8 mouse cellular contexts compared by ENCODE assay signal in genomic region chr4:81442078-81442981, GRCm38 (mm10). TPM values are rescaled to one million over a fixed set of nuclear protein-coding genes. Genes with fewer than 3 reads are reported as not detected.
A peak's percentile ranks its signal among the peaks of the same experiment; 100 is the strongest.
DNase-seq lines count a peak whose midpoint lies in the region; ATAC-seq and TF ChIP-seq lines count a peak whose summit lies in the region.

Mpdz (minus strand) TSS chr4:81442815.

- ATAC-seq in embryonic facial prominence, embryonic 12.5 days (ENCODE audit: insufficient number of reproducible peaks, insufficient read depth, low FRiP score, low TSS enrichment) = peak; percentile 94
- ATAC-seq in intestine, postnatal 0 days = peak; percentile 87
- peak; percentile 97 for ATAC-seq in midbrain, embryonic 12.5 days (ENCODE audit: low FRiP score, low read depth)
- ATAC-seq in stomach, embryonic 14.5 days (ENCODE audit: insufficient number of reproducible peaks, insufficient read depth, low FRiP score, low read depth) = peak; percentile 91

- no peak for TF ChIP-seq CTCF in intestine, postnatal 0 days (IDR thresholded peaks at IDR 0.05; ENCODE audit: low read depth)

- H3K4me1 ChIP-seq in embryonic facial prominence, embryonic 12.5 days = no peaks in the 10 kb centered on the region
- H3K4me1 ChIP-seq in intestine, postnatal 0 days (replicated peaks; ENCODE audit: control insufficient read depth, insufficient read depth, low read length) = no peaks in the 10 kb centered on the region
- H3K4me1 ChIP-seq in midbrain, embryonic 12.5 days = peaks cover 9% of the 10 kb centered on the region; the same call in 1 of the 2 replicates
- no peaks in the 10 kb centered on the region for H3K4me1 ChIP-seq in stomach, embryonic 14.5 days (ENCODE audit: control insufficient read depth, insufficient read depth, low read length)

- H3K4me3 ChIP-seq in embryonic facial prominence, embryonic 12.5 days = peak within 1 kb of the TSS; percentile 73
- H3K4me3 ChIP-seq in intestine, postnatal 0 days (ENCODE audit: low read depth, low read length) = peak within 1 kb of the TSS; percentile 78
- peak within 1 kb of the TSS; percentile 72 for H3K4me3 ChIP-seq in midbrain, embryonic 12.5 days
- H3K4me3 ChIP-seq in stomach, embryonic 14.5 days (ENCODE audit: low read depth, low read length) = peak within 1 kb of the TSS; percentile 85

- DNase-seq in adrenal gland, postnatal 4 days (ENCODE audit: low spot score in 2 of 2) = peak; percentile 44 to 49
- DNase-seq in heart, adult 11 months = peak; percentile 98
- DNase-seq in left cerebral cortex, postnatal 4 days = peak; percentile 74
- no peak for DNase-seq in spleen, postnatal 14 days (ENCODE audit: low spot score in 2 of 2)

- H3K4me2 ChIP-seq in embryonic facial prominence, embryonic 12.5 days (replicated peaks) = peak within 1 kb of the TSS; percentile 57
- peak within 1 kb of the TSS; percentile 97 for H3K4me2 ChIP-seq in intestine, postnatal 0 days (replicated peaks; ENCODE audit: low read depth)
- peak within 1 kb of the TSS; percentile 70 for H3K4me2 ChIP-seq in midbrain, embryonic 12.5 days (replicated peaks)
- H3K4me2 ChIP-seq in stomach, embryonic 14.5 days (replicated peaks; ENCODE audit: low read depth, low read length) = peak within 1 kb of the TSS; percentile 64

- H3K27ac ChIP-seq in embryonic facial prominence, embryonic 12.5 days = peak within 1 kb of the TSS; percentile 93
- H3K27ac ChIP-seq in intestine, postnatal 0 days (ENCODE audit: low read depth, low read length) = peak within 1 kb of the TSS; percentile 78
- peak within 1 kb of the TSS; percentile 81 for H3K27ac ChIP-seq in midbrain, embryonic 12.5 days (replicated peaks)
- peak within 1 kb of the TSS; percentile 93 for H3K27ac ChIP-seq in stomach, embryonic 14.5 days (ENCODE audit: low read length)

- no peaks in the 10 kb centered on the region for H3K27me3 ChIP-seq in embryonic facial prominence, embryonic 12.5 days
- no peaks in the 10 kb centered on the region; the same call in 1 of the 2 replicates for H3K27me3 ChIP-seq in intestine, postnatal 0 days (replicated peaks; ENCODE audit: control insufficient read depth, insufficient read depth, low read length)
- peaks cover 9% of the 10 kb centered on the region for H3K27me3 ChIP-seq in midbrain, embryonic 12.5 days
- no peaks in the 10 kb centered on the region for H3K27me3 ChIP-seq in stomach, embryonic 14.5 days (ENCODE audit: control insufficient read depth, insufficient read depth, low read length)

- peak within 1 kb of the TSS; percentile 97 for H3K9ac ChIP-seq in embryonic facial prominence, embryonic 12.5 days
- peak within 1 kb of the TSS; percentile 90 for H3K9ac ChIP-seq in intestine, postnatal 0 days (ENCODE audit: low read depth, low read length)
- peak within 1 kb of the TSS; percentile 86 for H3K9ac ChIP-seq in midbrain, embryonic 12.5 days (replicated peaks)
- peak within 1 kb of the TSS; percentile 91 for H3K9ac ChIP-seq in stomach, embryonic 14.5 days (replicated peaks; ENCODE audit: low read depth, low read length)

- no peaks in the 10 kb centered on the region for H3K36me3 ChIP-seq in embryonic facial prominence, embryonic 12.5 days
- no peaks in the 10 kb centered on the region for H3K36me3 ChIP-seq in intestine, postnatal 0 days (ENCODE audit: control insufficient read depth, insufficient read depth)
- no peaks in the 10 kb centered on the region for H3K36me3 ChIP-seq in midbrain, embryonic 12.5 days
- no peaks in the 10 kb centered on the region for H3K36me3 ChIP-seq in stomach, embryonic 14.5 days (ENCODE audit: control insufficient read depth, insufficient read depth, low read length)

- no peaks in the 10 kb centered on the region for H3K9me3 ChIP-seq in embryonic facial prominence, embryonic 12.5 days
- H3K9me3 ChIP-seq in intestine, postnatal 0 days (ENCODE audit: control insufficient read depth) = no peaks in the 10 kb centered on the region
- no peaks in the 10 kb centered on the region for H3K9me3 ChIP-seq in midbrain, embryonic 12.5 days
- no peaks in the 10 kb centered on the region for H3K9me3 ChIP-seq in stomach, embryonic 14.5 days (ENCODE audit: control insufficient read depth, low read depth, low read length)

- WGBS in embryonic facial prominence, embryonic 12.5 days = under 1% methylated on average over 96 of the region's 97 CpGs
- under 1% methylated on average over 91 of the region's 97 CpGs for WGBS in intestine, postnatal 0 days
- WGBS in midbrain, embryonic 12.5 days = under 1% methylated on average over 65 of the region's 97 CpGs
- under 1% methylated on average over 94 of the region's 97 CpGs for WGBS in stomach, embryonic 14.5 days

- intact Hi-C loops in left cerebral cortex, postnatal 4 days (cut with DNase I) = no loop called here

RNA-seq across cellular contexts. Expression of gene Mpdz, which starts in this region (rescaled TPM):
- total RNA-seq in adrenal gland, postnatal 4 days (2021) = 100 to 1,000 TPM; 103 to 113 TPM
- 49.9 and 52.5 TPM in 2 replicates for polyA plus RNA-seq in embryonic facial prominence, embryonic 12.5 days (2016; fragmentation: Nextera tagmentation; extraction: Ambion mirVana)
- 4.3 and 4.5 TPM in 2 replicates for polyA plus RNA-seq in intestine, postnatal 0 days (2015; fragmentation: Nextera tagmentation; extraction: Ambion mirVana)
- 10 to 100 TPM; 40.0 to 45.3 TPM for total RNA-seq in left cerebral cortex, postnatal 4 days (2021)
- 46.5 and 48.9 TPM in 2 replicates for polyA plus RNA-seq in midbrain, embryonic 12.5 days (2016; fragmentation: Nextera tagmentation; extraction: Ambion mirVana)
- 33.4 and 35.1 TPM in 2 replicates for polyA plus RNA-seq in stomach, embryonic 14.5 days (2014; fragmentation: Nextera tagmentation; extraction: Ambion mirVana)

Comparison
In these comparisons a context has a peak if more than half of its experiments do, and no peak if none do; other contexts are left out.
1. DNase-seq: peak in adrenal gland, postnatal 4 days (2 of 2), heart, adult 11 months (single experiment) and left cerebral cortex, postnatal 4 days (single experiment); none in spleen, postnatal 14 days (0 of 2).
2. Peak in every context shown above with its lines, with median percentiles within 50 percentile points of each other: ATAC-seq, H3K27ac ChIP-seq, H3K4me2 ChIP-seq, H3K4me3 ChIP-seq and H3K9ac ChIP-seq.